Mouse (Mus musculus) retina, postnatal 1 day (tissue): ENCODE results near the gene Tnni3k.

ENCODE experiments used
- DNase-seq: peaks from one replicate; pipeline ENCODE4 v3.0.0-alpha.2; 2012

The Tnni3k gene

GRCm38 (mm10) chr3:154945688-154946161 lies 109.5 kb downstream of the Tnni3k start:
- DNase-seq: no peak

GRCm38 (mm10) chr3:154927757-154928156 lies 127.5 kb downstream of the Tnni3k start:
- peak; percentile 34 for DNase-seq

- no peak for DNase-seq
These were observed 130.3 kb downstream of the Tnni3k start for GRCm38 (mm10) chr3:154924936-154925335.

GRCm38 (mm10) chr3:154915566-154915965 lies 139.6 kb downstream of the Tnni3k start:
- DNase-seq: no peak

- DNase-seq: peak; percentile 54
These were observed 141.6 kb downstream of the Tnni3k start for GRCm38 (mm10) chr3:154913641-154914040.

- peak; percentile 14 for DNase-seq
These were observed 158.5 kb downstream of the Tnni3k start for GRCm38 (mm10) chr3:154896737-154897136.

GRCm38 (mm10) chr3:154893225-154893624 lies 162.0 kb downstream of the Tnni3k start:
- DNase-seq: no peak

- DNase-seq: peak; percentile 26
These were observed 169.8 kb downstream of the Tnni3k start for GRCm38 (mm10) chr3:154885452-154885851.

GRCm38 (mm10) chr3:154885048-154885447 lies 170.2 kb downstream of the Tnni3k start:
- no peak for DNase-seq

GRCm38 (mm10) chr3:154881428-154881986 lies 173.7 kb downstream of the Tnni3k start:
- no peak for DNase-seq

- DNase-seq: peak; percentile 36
These were observed 174.7 kb downstream of the Tnni3k start for GRCm38 (mm10) chr3:154880536-154880939.

GRCm38 (mm10) chr3:154880108-154880507 lies 175.1 kb downstream of the Tnni3k start:
- no peak for DNase-seq

GRCm38 (mm10) chr3:154879515-154879914 lies 175.7 kb downstream of the Tnni3k start:
- DNase-seq: no peak

GRCm38 (mm10) chr3:154879080-154879479 lies 176.1 kb downstream of the Tnni3k start:
- DNase-seq: no peak

- DNase-seq: no peak
These were observed 186.4 kb downstream of the Tnni3k start for GRCm38 (mm10) chr3:154868807-154869206.

GRCm38 (mm10) chr3:154861921-154862320 lies 193.3 kb downstream of the Tnni3k start:
- DNase-seq: peak; percentile 49

GRCm38 (mm10) chr3:154859721-154860120 lies 195.5 kb downstream of the Tnni3k start:
- DNase-seq: no peak

- DNase-seq: peak; percentile 50
These were observed 201.9 kb downstream of the Tnni3k start for GRCm38 (mm10) chr3:154853257-154853656.

- DNase-seq: peak; percentile 52
These were observed 202.9 kb downstream of the Tnni3k start for GRCm38 (mm10) chr3:154852281-154852680.

GRCm38 (mm10) chr3:154842247-154842646 lies 213.0 kb downstream of the Tnni3k start:
- DNase-seq: no peak

- DNase-seq: peak; percentile 41
These were observed 214.1 kb downstream of the Tnni3k start for GRCm38 (mm10) chr3:154841076-154841475.

- DNase-seq: no peak
These were observed 217.3 kb downstream of the Tnni3k start for GRCm38 (mm10) chr3:154837861-154838260.

- DNase-seq: no peak
These were observed 219.1 kb downstream of the Tnni3k start for GRCm38 (mm10) chr3:154836137-154836536.

GRCm38 (mm10) chr3:154834373-154834772 lies 220.8 kb downstream of the Tnni3k start:
- no peak for DNase-seq

GRCm38 (mm10) chr3:154825739-154826138 lies 229.5 kb downstream of the Tnni3k start:
- no peak for DNase-seq
